Mouse (Mus musculus) hindbrain, embryonic 13.5 days (tissue): ENCODE results near the gene Acot7. TPM values are rescaled to one million over a fixed set of nuclear protein-coding genes. Genes with fewer than 3 reads are reported as not detected.
A peak's percentile ranks its signal among the peaks of the same experiment; 100 is the strongest.

Experiments
- ATAC-seq: fragments of 200-750 bp; cut with Nextera tagmentation; 2 replicates; pipeline ENCODE4 v1.8.0; 2017; ENCODE audit warnings: moderate TSS enrichment; ENCODE audit not compliant: low FRiP score
- H3K27ac ChIP-seq: fragments of 300-500 bp; sonication (generic); 2 replicates; pipeline ENCODE4 v1.5.1; 2015; ENCODE audit warnings: inconsistent platforms, mild to moderate bottlenecking, moderate library complexity
- H3K27me3 ChIP-seq: fragments of 300-500 bp; sonication (generic); 2 replicates; pipeline ENCODE4 v1.6.1; 2015; ENCODE audit warnings: mild to moderate bottlenecking, inconsistent platforms
- H3K36me3 ChIP-seq: fragments of 300-500 bp; sonication (generic); 2 replicates; pipeline ENCODE4 v1.6.1; 2015; ENCODE audit warnings: mild to moderate bottlenecking, inconsistent platforms
- H3K4me1 ChIP-seq: fragments of 300-500 bp; sonication (generic); replicated peaks from 2 replicates; pipeline ENCODE4 v1.6.1; 2015; ENCODE audit warnings: inconsistent platforms
- H3K4me2 ChIP-seq: fragments of 300-500 bp; sonication (generic); 2 replicates; pipeline ENCODE4 v1.6.1; 2015; ENCODE audit warnings: inconsistent platforms, mild to moderate bottlenecking, moderate library complexity
- H3K4me3 ChIP-seq: fragments of 300-500 bp; sonication (generic); 2 replicates; pipeline ENCODE4 v1.5.1; 2015; ENCODE audit warnings: mild to moderate bottlenecking, inconsistent platforms
- H3K9ac ChIP-seq: fragments of 300-500 bp; sonication (generic); 2 replicates; pipeline ENCODE4 v1.6.1; 2015; ENCODE audit warnings: mild to moderate bottlenecking, inconsistent platforms
- H3K9me3 ChIP-seq: fragments of 300-500 bp; sonication (generic); 2 replicates; pipeline ENCODE4 v1.6.1; 2016; ENCODE audit warnings: inconsistent platforms
- WGBS: fragments of 180-500 bp; shearing (Covaris S2); methylation state at CpG from one replicate; pipeline ENCODE4 v1.1.7; 2015; 5-methylcytosine and 5-hydroxymethylcytosine counted together
- polyA plus RNA-seq: library from polyadenylated mRNA; unstranded; fragments of >200 nt; fragmentation: Nextera tagmentation; extraction: Ambion mirVana; gene quantifications from 2 replicates; pipeline ENCODE4 v1.2.1, GENCODE M21; 2015

Gene Acot7
- polyA plus RNA-seq, 1 experiment from 2014 or later, result 269 TPM

DNA sequence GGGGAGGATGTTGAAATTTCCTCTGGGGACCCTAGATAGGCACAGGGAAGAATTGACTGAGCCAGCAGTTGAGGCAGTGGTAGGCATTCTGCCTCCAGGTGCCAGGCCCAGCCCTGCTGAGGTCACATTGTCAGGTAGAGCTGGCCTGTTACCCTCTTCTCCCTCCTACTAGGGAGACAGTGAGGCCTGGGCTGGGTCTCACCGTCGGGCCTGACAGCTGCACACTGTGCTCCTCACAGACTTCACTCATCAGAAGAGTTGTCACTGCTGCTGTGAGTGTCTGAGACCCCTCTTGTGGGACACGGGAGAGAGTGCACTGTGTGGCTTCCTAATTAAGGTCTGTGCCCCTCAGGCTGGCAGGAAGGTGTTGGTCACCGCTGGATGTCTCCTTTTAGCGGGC, 87.9 kb downstream of the Acot7 start:
- Histone ChIP-seq H3K27me3 (peaks cover 37% of the 10 kb centered on the region), H3K4me3 (no peak overlapping the region), H3K4me2 (no peak overlapping the region), H3K9ac (no peak overlapping the region), H3K9me3 (no peaks in the 10 kb centered on the region), H3K4me1 (peaks cover 58% of the 10 kb centered on the region), H3K27ac (peak overlapping the region; percentile 58; the same call in 1 of the 2 replicates), H3K36me3 (peaks cover 22% of the 10 kb centered on the region)
- no peak for ATAC-seq
- WGBS, result 42% methylated on average over 5 of the region's 5 CpGs

DNA sequence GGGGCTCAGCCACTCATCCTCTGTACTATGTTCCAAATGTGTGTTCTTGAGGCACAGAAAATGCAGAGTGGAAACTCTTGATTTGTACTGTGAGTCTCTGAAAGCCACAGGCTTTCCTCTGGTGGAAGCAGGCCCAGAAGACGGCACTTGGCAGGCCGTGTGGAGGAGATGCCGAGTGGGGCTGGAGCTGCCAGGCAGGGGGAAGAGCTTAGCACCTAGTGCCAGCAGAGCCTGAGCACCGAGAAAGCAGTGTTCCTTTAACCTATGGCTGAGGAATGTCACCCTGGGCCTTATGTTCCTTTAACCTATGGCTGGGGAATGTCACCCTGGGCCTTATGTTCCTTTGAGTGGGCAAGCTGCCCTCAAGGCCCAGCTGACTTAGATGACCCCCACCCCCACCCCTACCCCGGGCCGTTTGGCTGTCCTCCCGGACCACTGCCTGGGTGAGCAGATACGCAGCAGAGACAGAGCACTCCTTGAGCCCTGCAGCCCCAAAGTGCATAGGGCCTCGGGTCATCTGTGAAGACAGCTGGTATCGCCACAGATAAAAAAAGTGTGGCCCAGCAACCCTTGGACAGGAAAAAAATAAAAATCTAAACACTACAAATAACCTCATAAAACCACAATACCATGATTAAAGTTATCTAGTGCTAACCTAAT, 88.4 kb downstream of the Acot7 start:
- H3K9me3 ChIP-seq, result no peaks in the 10 kb centered on the region
- 50% methylated on average over 10 of the region's 10 CpGs for WGBS

DNA sequence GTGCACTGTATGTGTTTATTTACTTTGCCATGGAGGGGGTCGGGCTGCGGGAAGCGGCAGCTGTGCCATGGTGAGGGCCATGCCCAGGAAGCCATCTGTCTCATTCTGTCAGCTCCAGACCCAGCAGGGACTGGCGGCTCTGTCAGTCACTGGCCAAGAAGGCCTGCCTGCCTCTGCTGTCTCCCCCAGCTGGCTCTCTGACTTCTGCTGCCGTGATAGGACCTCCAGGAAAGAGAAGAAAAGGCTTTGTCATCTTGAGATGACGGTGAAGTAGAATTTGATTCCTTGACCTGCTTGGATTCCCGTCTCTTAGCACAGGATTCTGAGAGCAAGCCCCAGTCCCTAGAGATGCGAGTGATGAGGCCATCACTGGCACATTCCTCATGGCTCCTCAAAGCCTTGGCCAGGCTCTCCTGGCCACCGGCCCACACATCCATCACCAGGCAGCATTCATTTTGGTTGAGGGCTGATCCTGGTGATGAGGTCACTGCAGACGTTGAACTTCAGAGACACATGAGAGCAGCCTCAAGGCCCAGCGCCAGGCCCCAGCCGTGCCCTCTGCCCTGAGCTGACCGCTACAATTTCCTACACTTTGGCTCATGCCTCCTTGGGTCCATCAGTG, 89.9 kb downstream of the Acot7 start:
- peaks cover 61% of the 10 kb centered on the region for H3K4me1 ChIP-seq
- no peak overlapping the region for H3K4me2 ChIP-seq
- peaks cover 47% of the 10 kb centered on the region for H3K27me3 ChIP-seq
- H3K36me3 ChIP-seq, result peaks cover 30% of the 10 kb centered on the region
- H3K27ac ChIP-seq, result 0 out of 2 replicates have a peak overlapping the region, but pooled peaks have one; percentile 12
- no peak for ATAC-seq
- H3K9ac ChIP-seq, result no peak overlapping the region
- no peaks in the 10 kb centered on the region for H3K9me3 ChIP-seq
- 66% methylated on average over 13 of the region's 13 CpGs for WGBS
- no peak overlapping the region for H3K4me3 ChIP-seq

More for the DNA sequence above, 88.4 kb downstream of the Acot7 start:
- Histone ChIP-seq H3K9ac (no peak overlapping the region), H3K36me3 (peaks cover 21% of the 10 kb centered on the region), H3K27ac (no peak overlapping the region), H3K4me2 (no peak overlapping the region), H3K4me1 (peaks cover 58% of the 10 kb centered on the region), H3K4me3 (no peak overlapping the region), H3K27me3 (peaks cover 43% of the 10 kb centered on the region)
- ATAC-seq, result no peak

DNA sequence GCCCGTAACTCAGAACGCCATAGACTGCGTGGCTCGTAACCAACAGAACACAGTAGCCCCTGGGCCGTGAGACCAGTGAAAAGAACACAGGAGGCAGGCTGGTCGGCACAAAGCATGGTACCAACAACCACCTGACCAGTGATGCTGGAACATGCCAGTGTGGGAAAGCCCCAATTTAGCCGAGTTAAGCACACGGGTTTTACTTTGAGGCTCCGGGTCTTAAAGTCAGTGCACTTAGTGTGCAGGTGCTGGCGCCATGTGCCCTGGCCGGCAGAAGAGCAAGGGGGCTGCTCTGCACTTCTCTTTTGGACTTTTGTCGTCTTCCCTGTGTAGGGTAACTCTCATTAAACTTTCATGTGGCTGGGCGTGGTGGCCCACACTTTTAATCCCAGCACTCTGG, 92.0 kb downstream of the Acot7 start:
- WGBS, result 90% methylated on average over 13 of the region's 13 CpGs
- H3K27ac ChIP-seq, result no peak overlapping the region
- H3K9ac ChIP-seq, result no peak overlapping the region
- H3K4me1 ChIP-seq, result peaks cover 64% of the 10 kb centered on the region
- H3K4me2 ChIP-seq, result no peak overlapping the region
- peaks cover 24% of the 10 kb centered on the region for H3K36me3 ChIP-seq
- H3K27me3 ChIP-seq, result peaks cover 59% of the 10 kb centered on the region
- H3K4me3 ChIP-seq, result no peak overlapping the region
- no peaks in the 10 kb centered on the region for H3K9me3 ChIP-seq
- ATAC-seq, result no peak

DNA sequence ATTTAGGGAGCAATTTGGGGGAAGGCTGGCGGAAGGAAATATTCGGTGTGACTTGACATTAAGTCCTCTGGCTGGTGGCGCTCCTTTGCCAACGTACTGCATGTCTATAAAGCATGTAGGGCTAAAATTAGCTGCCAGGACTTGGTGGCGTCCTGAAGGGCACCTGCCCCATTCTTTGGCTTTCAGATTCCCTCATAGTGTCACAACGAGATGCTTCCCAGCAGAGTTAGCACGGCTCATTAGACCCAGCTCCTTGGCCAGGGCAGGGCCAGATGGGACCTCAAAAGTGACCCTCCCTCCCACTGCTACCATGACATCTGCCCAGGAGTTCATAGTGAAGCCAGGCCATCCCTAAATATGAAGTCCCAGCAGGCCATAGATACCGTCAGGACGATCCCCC, 92.7 kb downstream of the Acot7 start:
- no peak overlapping the region for H3K27ac ChIP-seq
- no peak overlapping the region for H3K4me2 ChIP-seq
- WGBS, result 61% methylated on average over 9 of the region's 9 CpGs
- peaks cover 24% of the 10 kb centered on the region for H3K36me3 ChIP-seq
- H3K9me3 ChIP-seq, result no peaks in the 10 kb centered on the region
- no peak overlapping the region for H3K9ac ChIP-seq
- no peak for ATAC-seq
- H3K4me3 ChIP-seq, result no peak overlapping the region
- H3K4me1 ChIP-seq, result peaks cover 65% of the 10 kb centered on the region
- peaks cover 66% of the 10 kb centered on the region for H3K27me3 ChIP-seq

DNA sequence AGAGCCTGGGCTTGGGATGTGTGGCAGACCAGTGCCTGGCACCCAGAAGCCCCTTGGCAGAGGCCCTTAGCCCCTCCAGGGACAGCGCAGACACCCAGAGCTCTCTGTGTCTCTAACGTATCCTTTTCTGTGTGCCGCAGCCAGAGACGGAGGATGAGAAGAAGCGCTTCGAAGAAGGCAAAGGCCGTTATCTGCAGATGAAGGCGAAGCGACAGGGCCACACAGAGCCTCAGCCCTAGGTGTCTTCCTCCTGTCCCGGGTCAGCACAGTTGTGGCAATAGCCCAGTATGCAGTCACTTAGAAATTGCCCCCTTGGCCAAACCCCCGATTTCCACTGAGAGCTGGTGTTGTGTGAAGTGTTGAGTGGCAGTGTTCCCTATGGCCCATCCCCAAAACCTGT, 93.4 kb downstream of the Acot7 start:
- Histone ChIP-seq H3K4me2 (no peak overlapping the region), H3K36me3 (peaks cover 24% of the 10 kb centered on the region), H3K9me3 (no peaks in the 10 kb centered on the region), H3K27me3 (peaks cover 73% of the 10 kb centered on the region), H3K4me3 (no peak overlapping the region), H3K27ac (no peak overlapping the region), H3K4me1 (peaks cover 58% of the 10 kb centered on the region), H3K9ac (no peak overlapping the region)
- 91% methylated on average over 11 of the region's 11 CpGs for WGBS
- ATAC-seq, result no peak

DNA sequence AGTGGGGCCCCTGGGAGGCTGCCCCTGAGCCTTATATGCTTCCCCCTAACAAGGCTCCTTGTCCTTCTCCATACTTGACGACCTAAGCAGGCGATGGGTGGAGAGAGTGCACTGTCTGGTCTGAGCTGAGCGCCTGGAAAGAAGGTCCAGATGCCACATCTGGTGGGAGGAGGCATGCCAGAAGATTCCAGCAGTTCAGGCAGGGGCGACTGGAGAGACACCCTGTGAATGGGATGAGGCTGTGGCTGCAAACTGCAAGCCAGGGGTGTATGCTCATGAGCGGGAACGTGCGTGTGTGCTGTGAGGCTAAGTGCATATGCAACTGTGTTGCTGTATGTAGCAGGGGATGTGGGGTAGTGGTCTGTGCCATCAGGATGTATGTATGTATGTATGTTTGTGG, 94.1 kb downstream of the Acot7 start:
- ATAC-seq, result no peak
- Histone ChIP-seq H3K36me3 (peaks cover 24% of the 10 kb centered on the region), H3K4me2 (no peak overlapping the region), H3K4me3 (no peak overlapping the region), H3K4me1 (peaks cover 56% of the 10 kb centered on the region), H3K27ac (no peak overlapping the region), H3K9ac (no peak overlapping the region; the same call in 1 of the 2 replicates), H3K27me3 (peaks cover 80% of the 10 kb centered on the region), H3K9me3 (no peaks in the 10 kb centered on the region)
- WGBS, result 73% methylated on average over 7 of the region's 7 CpGs

DNA sequence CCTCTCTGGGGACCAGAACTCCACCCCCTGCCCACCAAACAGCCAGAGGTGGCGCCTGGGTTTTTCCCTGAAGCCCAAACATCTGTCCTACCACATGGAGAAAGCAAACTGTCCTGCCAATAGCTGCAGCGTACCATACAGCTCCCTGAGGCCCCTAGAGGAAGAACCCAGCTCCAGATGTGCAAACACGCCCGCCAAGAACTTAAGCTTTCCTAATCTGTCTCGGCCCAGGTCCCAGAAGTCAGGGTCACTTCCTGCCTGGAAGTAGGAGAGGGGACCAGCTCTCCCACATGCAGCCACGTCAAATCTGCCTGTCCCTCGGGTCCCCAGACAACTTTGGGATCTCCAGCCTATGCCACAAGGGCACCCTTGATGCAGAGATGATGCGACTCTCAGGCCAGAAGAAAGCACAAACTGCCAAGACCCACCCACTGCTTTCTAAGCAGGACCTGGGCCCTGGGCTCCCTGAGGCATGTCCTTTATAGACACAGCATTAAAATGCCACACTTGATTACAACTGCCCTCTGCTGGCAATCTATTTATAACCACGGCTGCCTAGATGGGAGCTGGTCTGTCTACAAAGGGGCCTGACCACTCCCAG, 94.6 kb downstream of the Acot7 start:
- peaks cover 85% of the 10 kb centered on the region for H3K27me3 ChIP-seq
- H3K27ac ChIP-seq, result peak overlapping the region; percentile 61
- 49% methylated on average over 9 of the region's 9 CpGs for WGBS

DNA sequence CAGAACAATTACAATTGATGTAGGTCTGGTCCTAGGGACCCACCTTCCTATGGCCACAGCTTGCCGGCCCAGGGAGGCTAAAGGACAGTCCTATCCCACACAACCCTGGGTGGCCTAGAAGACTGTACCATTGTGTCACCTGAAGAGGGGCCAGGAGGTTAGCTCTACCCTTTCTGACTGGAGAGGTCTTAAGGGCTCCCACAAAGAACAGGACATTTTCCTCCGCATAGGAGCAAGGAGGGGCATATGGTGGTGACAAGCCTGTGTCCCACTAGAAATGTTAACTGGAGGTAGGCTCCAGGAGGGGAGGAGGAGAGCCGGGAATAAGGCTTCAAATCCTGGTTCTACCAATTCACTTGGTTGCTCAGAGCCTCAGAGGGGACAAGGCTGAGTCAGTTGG, 95.3 kb downstream of the Acot7 start:
- Histone ChIP-seq H3K4me3 (no peak overlapping the region), H3K4me1 (peaks cover 46% of the 10 kb centered on the region), H3K36me3 (peaks cover 20% of the 10 kb centered on the region), H3K27me3 (peaks cover 91% of the 10 kb centered on the region), H3K9ac (peak overlapping the region; percentile 90; the same call in 1 of the 2 replicates), H3K9me3 (no peaks in the 10 kb centered on the region), H3K27ac (peak overlapping the region; percentile 61), H3K4me2 (peak overlapping the region; percentile 88)
- 17% methylated on average over 3 of the region's 3 CpGs for WGBS
- ATAC-seq, result 0 out of 2 replicates have a peak, but pooled peaks have one; percentile 9

More for the DNA sequence above, 94.6 kb downstream of the Acot7 start:
- peak overlapping the region; percentile 39; the same call in 1 of the 2 replicates for H3K9ac ChIP-seq
- peaks cover 24% of the 10 kb centered on the region for H3K36me3 ChIP-seq
- H3K4me3 ChIP-seq, result no peak overlapping the region
- peaks cover 52% of the 10 kb centered on the region for H3K4me1 ChIP-seq
- H3K9me3 ChIP-seq, result no peaks in the 10 kb centered on the region
- ATAC-seq, result no peak
- no peak overlapping the region for H3K4me2 ChIP-seq

DNA sequence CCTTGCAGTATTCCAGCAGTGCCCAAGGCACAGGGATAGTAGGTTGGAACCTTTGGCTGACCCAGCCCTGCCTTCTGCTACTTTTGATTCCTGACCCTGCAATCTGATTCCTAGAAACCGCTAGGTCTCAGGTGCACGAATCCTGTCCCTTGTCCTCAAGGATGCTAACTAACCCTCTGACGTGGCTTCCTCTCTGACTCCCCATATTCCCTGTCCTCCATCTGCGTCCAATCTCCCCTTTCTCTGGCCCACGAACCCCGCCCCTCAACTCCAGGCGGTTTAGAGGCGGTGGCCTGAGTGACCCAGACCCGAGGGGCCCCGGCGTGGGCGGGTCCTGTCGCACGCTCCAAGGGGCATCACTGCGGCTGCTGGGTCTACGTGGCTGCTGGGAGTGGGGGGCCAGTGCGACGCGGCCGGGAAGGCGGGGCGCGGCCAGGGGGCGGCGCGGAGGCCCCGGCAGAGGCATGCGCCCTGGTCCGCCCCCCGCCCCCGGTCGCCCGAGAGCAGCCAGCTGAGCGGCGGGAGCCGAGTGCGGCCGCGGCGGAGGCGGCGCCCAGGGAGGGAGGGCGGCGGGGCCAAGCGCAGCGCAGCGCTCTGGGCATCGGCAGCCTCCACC, 95.8 kb downstream of the Acot7 start, which contains the start of gene Gpr153:
Gene Gpr153, plus strand, starts transcription at position 612 of the 616 bp plus-strand sequence.
- Histone ChIP-seq H3K36me3 (peaks cover 17% of the 10 kb centered on the region), H3K9me3 (no peaks in the 10 kb centered on the region), H3K4me3 (peak within 1 kb of the TSS; percentile 59), H3K9ac (peak within 1 kb of the TSS; percentile 90), H3K27ac (peak within 1 kb of the TSS; percentile 61), H3K4me1 (peaks cover 41% of the 10 kb centered on the region), H3K4me2 (peak within 1 kb of the TSS; percentile 88), H3K27me3 (peaks cover 93% of the 10 kb centered on the region)
- ATAC-seq, result peak; percentile 74
- under 1% methylated on average over 39 of the region's 48 CpGs for WGBS

DNA sequence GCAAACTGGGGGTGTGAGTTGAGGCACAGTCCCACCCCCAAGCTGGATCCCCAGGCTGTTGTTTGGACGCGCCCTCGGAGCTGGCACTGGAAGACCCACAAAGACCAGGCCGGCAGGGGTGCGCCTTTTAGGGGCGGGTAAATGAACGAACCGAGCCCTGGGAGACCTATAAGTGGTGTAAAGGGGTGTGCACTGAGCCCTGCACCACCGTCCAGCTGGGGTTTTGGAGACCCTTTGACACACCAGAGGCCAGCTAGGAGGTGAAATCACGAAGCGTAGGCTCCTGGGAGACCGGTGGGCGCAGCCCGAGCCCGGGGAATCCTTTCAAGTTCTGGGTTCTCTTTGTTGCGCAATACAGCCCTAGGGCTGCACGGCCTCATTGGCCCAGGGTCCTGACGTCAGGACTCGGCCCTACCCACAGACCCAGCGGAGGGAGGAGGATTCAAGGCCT, 96.8 kb downstream of the Acot7 start:
- H3K4me1 ChIP-seq, result peaks cover 36% of the 10 kb centered on the region
- H3K9me3 ChIP-seq, result no peaks in the 10 kb centered on the region
- peaks cover 14% of the 10 kb centered on the region for H3K36me3 ChIP-seq
- ATAC-seq, result peak; percentile 30
- 0% methylated on average over 20 of the region's 20 CpGs for WGBS
- peak overlapping the region; percentile 90 for H3K9ac ChIP-seq
- peaks cover 93% of the 10 kb centered on the region for H3K27me3 ChIP-seq
- H3K4me3 ChIP-seq, result peak overlapping the region; percentile 59
- peak overlapping the region; percentile 61 for H3K27ac ChIP-seq
- peak overlapping the region; percentile 88 for H3K4me2 ChIP-seq
